Mouse (Mus musculus): ENCODE data around the gene Serpinb6b.

DNA sequence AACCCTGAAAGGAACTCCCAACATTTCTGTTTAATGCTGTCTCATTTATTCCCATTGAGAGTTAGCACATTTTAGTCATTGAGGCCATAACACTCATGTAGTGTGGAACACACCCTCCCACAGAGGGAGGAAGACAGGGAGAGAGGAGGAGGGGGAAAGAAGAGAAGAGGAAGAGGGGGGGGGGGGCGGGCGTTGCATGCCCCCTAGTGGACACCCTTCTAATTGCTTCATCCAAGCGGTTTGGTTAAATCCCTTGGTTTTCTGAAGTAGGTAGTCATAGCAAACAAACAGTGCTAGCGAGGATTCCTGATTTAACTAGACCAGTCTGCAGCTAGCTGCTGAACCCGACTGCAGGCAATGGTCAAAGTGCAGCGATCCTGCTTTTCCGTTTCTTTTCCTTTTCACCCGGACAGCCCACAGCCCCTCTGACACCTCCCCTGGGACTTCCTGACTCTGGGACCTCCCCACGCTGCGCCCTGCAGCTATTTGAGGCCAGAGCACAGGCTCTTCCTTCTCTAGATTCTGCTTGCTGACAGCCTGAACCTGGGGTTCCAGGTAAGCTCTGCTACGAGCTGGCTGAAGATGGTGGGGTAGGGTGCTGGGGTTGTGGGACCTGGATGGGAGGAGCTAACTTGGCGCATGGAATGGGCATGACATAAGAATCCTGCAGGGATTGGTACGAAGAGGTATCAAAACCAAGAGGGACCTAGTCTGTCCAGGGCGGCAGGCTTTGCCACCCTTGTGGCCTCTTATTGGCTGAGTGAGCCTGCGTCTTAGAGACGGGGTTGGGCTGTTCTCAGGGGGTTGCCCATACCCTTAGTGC, at the start of gene Serpinb6b:
- TF ChIP-seq POLR2A (IDR thresholded peaks at IDR 0.05; ENCODE audit: borderline replicate concordance, insufficient read depth, low read length) (no peak), CTCF (IDR thresholded peaks at IDR 0.05; ENCODE audit: borderline replicate concordance, insufficient read depth, low read depth, low read length) (no peak)
